ENCODE assay signal across 9 mouse cellular contexts in the genomic region with DNA sequence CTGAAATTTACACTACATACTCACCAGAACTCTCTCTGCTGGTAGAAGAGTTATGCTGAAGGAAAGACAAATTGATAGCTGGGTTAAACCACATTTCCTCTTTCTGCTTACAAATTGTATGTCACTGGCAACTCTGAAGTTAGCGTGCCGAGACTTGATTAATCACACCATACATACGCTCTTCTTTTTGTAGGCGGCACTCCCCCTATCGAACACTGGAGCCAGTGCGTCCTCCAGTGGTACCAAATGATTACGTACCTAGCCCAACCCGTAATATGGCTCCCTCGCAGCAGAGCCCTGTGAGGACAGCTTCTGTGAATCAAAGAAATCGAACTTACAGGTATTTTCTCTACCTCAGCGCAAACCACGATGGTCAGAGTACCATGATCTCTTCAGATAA. TPM values are rescaled to one million over a fixed set of nuclear protein-coding genes. Genes with fewer than 3 reads are reported as not detected.
DNase-seq lines count a peak whose midpoint lies in the region; TF ChIP-seq lines count a peak whose summit lies in the region.
"Had no signal": no experiment of that assay in that cellular context is flagged by ENCODE, and none has a peak within 500 bp of the region (broad histone marks: within the 10 kb centered on the region; RNA-seq: fewer than 3 reads in every experiment).

No protein-coding gene starts in this region.

- H3K4me3 ChIP-seq in thymus, adult 2 months (ENCODE audit: control insufficient read depth, insufficient read depth, low read length): no peak overlapping the region
- H3K4me3 ChIP-seq: midbrain, embryonic 12.5 days had no signal

- H3K4me1 ChIP-seq in thymus, adult 2 months (replicated peaks; ENCODE audit: control insufficient read depth, insufficient read depth, low read length): no peaks in the 10 kb centered on the region
- H3K4me1 ChIP-seq: midbrain, embryonic 12.5 days had no signal

- no peaks in the 10 kb centered on the region for H3K27me3 ChIP-seq in thymus, adult 2 months (ENCODE audit: control insufficient read depth, insufficient read depth, low read length)
- H3K27me3 ChIP-seq: midbrain, embryonic 12.5 days had no signal

- no peak for TF ChIP-seq CTCF in thymus, adult 2 months (IDR thresholded peaks at IDR 0.05; ENCODE audit: borderline replicate concordance, control insufficient read depth, extremely low read depth, insufficient read depth, low read length, poor library complexity)

- WGBS in thymus, adult 2 months: 33% methylated on average over 12 of the region's 12 CpGs

- no peaks in the 10 kb centered on the region for H3K36me3 ChIP-seq in thymus, adult 2 months (ENCODE audit: control insufficient read depth, insufficient read depth, low read length)

- peak; percentile 10 for DNase-seq in embryo, embryonic 10.5 days (ENCODE audit: low spot score)
- no peak for DNase-seq in embryo, embryonic 10 days (ENCODE audit: low spot score)
- DNase-seq in thymus, adult 2 months: peak; percentile 43
- no peak for DNase-seq in thymus, adult 18-20 months
- peak; percentile 33 for DNase-seq in lung, postnatal 36 days
- peak; percentile 59 for DNase-seq in thymus, postnatal 4 days
- DNase-seq in cerebellum, postnatal 14 days: no peak
- DNase-seq in right cerebral cortex, postnatal 4 days: no peak

- TF ChIP-seq POLR2A in thymus, adult 2 months (IDR thresholded peaks at IDR 0.05; ENCODE audit: control insufficient read depth, extremely low read depth, insufficient read depth, low read length, poor library complexity): no peak

- H3K27ac ChIP-seq in thymus, adult 2 months (ENCODE audit: control insufficient read depth, insufficient read depth, low read length): no peak overlapping the region
- H3K27ac ChIP-seq: midbrain, embryonic 12.5 days had no signal

RNA-seq across cellular contexts. Expression of a gene that starts 37.6 kb away (rescaled TPM):
- 4.5 and 6.0 TPM in 2 replicates for polyA plus RNA-seq in thymus, adult 2 months (2012; rRNA removed)

Comparison
In these comparisons a context has a peak if more than half of its experiments do, and no peak if none do; other contexts are left out.
1. DNase-seq: peak in embryo, embryonic 10.5 days (single experiment), thymus, adult 2 months (single experiment), lung, postnatal 36 days (single experiment) and thymus, postnatal 4 days (single experiment); none in embryo, embryonic 10 days (single experiment), thymus, adult 18-20 months (0 of 2), cerebellum, postnatal 14 days (0 of 2) and right cerebral cortex, postnatal 4 days (single experiment).